Mouse (Mus musculus) liver, adult 2 months (tissue): ENCODE measurements around the gene Caskin1. TPM values are rescaled to one million over a fixed set of nuclear protein-coding genes. Genes with fewer than 3 reads are reported as not detected.

Experiments used
- DNase-seq: peaks from one replicate; pipeline ENCODE4 v3.0.0-alpha.2; 2011; ENCODE audit warnings: low read depth, low spot score; ENCODE audit errors: extremely low read depth
- H3K27ac ChIP-seq: fragments of 200-500 bp; replicated peaks from 2 replicates; pipeline ENCODE4 v1.5.1; 2012; ENCODE audit warnings: low read depth, mild to moderate bottlenecking, control low read depth, inconsistent platforms, low read length; ENCODE audit not compliant: insufficient read depth
- H3K27me3 ChIP-seq: fragments of 200-500 bp; 2 replicates; pipeline ENCODE4 v1.6.1; 2012; ENCODE audit warnings: mild to moderate bottlenecking, moderate library complexity, low read length, inconsistent platforms; ENCODE audit not compliant: control insufficient read depth, insufficient read depth
- H3K36me3 ChIP-seq: fragments of 200-500 bp; 2 replicates; pipeline ENCODE4 v1.6.1; 2012; ENCODE audit warnings: low read length, inconsistent platforms; ENCODE audit not compliant: control insufficient read depth, insufficient read depth
- H3K4me1 ChIP-seq: fragments of 200-500 bp; 2 replicates; pipeline ENCODE4 v1.6.1; 2011; ENCODE audit warnings: low read length; ENCODE audit not compliant: control insufficient read depth, insufficient read depth
- H3K4me3 ChIP-seq: fragments of 200-500 bp; 2 replicates; pipeline ENCODE4 v1.5.1; 2011; ENCODE audit warnings: low read depth, mild to moderate bottlenecking, control low read depth, low read length, moderate library complexity; ENCODE audit not compliant: insufficient read depth
- H3K79me2 ChIP-seq: fragments of 200-500 bp; 2 replicates; pipeline ENCODE4 v1.6.1; 2012; ENCODE audit warnings: inconsistent platforms, mild to moderate bottlenecking, low read length, moderate library complexity; ENCODE audit not compliant: control insufficient read depth, insufficient read depth
- H3K9ac ChIP-seq: fragments of 200-500 bp; 2 replicates; pipeline ENCODE4 v1.6.1; 2012; ENCODE audit warnings: low read depth, mild to moderate bottlenecking, control low read depth, inconsistent platforms, low read length
- CTCF ChIP-seq: fragments of 200-500 bp; IDR thresholded peaks from 2 replicates; pipeline ENCODE4 v1.5.1; 2011; ENCODE audit warnings: low read depth, low read length, control low read depth
- POLR2A ChIP-seq: fragments of 200-500 bp; IDR thresholded peaks from 2 replicates; pipeline ENCODE4 v1.6.1; 2011; ENCODE audit warnings: low read length, control low read depth; ENCODE audit not compliant: insufficient read depth; ENCODE audit errors: extremely low read depth
- WGBS: fragments of 180-500 bp; shearing (Covaris S2); methylation state at CpG from one replicate; pipeline ENCODE4 v1.1.7; 2018; 5-methylcytosine and 5-hydroxymethylcytosine counted together
- polyA plus RNA-seq: library from polyadenylated mRNA; depleted of rRNA; stranded (reverse); fragments of >200 nt; gene quantifications from 2 replicates; pipeline ENCODE4 v1.2.3, GENCODE M21; 2012
- total RNA-seq: library from RNA; depleted of rRNA; stranded (reverse); fragments of >200 nt; gene quantifications from 2 replicates; pipeline ENCODE4 v1.2.3, GENCODE M21; 2014

The Caskin1 gene
- total and polyA plus RNA-seq, 2 experiments, result 0.18 TPM

DNA sequence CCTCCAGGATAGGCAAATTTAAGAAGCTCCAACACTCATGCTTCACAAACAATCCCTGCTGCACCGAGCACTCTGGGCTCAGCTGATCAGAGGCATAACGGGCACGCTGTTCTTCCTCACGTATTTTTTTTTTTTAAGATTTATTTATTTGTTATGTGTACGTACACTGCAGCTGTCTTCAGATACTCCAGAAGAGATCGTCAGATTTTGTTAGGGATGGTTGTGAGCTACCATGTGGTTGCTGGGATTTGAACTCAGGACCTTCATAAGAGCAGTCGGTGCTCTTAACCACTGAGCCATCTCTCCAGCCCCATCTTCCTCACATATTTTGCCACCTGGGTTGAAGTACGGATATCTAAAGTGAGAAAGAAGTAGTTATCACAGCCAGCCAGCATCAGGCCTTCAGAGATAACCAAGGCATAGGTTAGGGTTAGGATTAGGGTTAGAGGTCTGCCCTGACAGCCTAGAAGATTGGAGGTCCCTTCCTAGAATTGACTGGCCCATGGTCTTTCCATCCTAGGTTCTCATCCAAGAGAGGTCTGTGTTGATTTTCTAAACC, 45.8 kb downstream of the Caskin1 start, which contains the start of gene Rab26:
Rab26 (minus strand) TSS at position 51 of the 559 bp plus-strand sequence.
- H3K36me3 ChIP-seq, result no peaks in the 10 kb centered on the region
- WGBS, result 96% methylated on average over 8 of the region's 8 CpGs
- no peaks in the 10 kb centered on the region for H3K79me2 ChIP-seq
- peak within 1 kb of the TSS; percentile 8; the same call in 1 of the 2 replicates for H3K9ac ChIP-seq
- no peaks in the 10 kb centered on the region for H3K27me3 ChIP-seq
- peaks cover 10% of the 10 kb centered on the region for H3K4me1 ChIP-seq
- H3K4me3 ChIP-seq, result peak within 1 kb of the TSS; percentile 15; the same call in 1 of the 2 replicates
- TF ChIP-seq CTCF (no peak), POLR2A (no peak)
- H3K27ac ChIP-seq, result no peak within 1 kb of the TSS
- DNase-seq, result no peak

DNA sequence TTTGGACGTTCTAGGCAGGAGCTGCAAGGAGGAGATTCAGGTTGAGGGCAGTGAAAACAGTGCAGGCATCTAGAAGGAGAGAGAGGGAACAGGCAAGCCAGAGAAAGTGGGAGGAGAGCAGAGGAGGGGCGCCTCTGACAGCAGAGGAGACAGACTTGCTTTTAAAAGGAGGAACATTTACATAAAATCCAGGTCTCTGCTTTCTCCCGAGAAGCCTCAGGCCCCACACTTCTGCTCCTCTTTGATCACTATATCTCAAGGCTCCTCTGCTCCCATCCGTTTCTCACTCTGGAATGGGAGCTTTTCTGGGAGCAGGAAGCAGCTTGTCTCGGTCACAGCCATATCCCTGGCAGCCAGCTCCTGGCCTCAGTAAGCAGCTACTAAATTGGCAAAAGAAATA, 46.9 kb downstream of the Caskin1 start:
- TF ChIP-seq CTCF, result no peak
- no peak for TF ChIP-seq POLR2A
- WGBS, result 72% methylated on average over 5 of the region's 5 CpGs

DNA sequence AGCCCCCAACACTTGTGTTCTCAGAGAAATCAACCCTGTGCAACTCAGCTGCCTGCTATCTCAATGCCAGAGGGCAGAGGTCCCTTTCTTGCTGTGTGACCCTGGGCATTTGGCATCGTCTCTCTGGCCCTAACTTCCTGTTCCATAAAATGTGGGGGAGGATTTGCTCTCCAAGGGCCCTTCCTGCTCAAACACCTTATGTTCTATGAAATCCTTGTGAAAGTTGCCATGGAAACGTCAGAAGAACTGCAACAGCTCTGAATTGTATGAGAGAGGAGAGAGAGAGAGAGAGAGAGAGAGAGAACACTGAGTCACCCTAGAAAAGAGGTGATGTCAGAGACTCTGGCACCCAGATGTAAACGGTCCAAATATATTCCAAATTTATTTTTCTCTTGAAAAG, 49.1 kb downstream of the Caskin1 start:
- no peaks in the 10 kb centered on the region for H3K36me3 ChIP-seq
- 13% methylated on average over 3 of the region's 3 CpGs for WGBS
- no peak overlapping the region for H3K27ac ChIP-seq
- peak; percentile 61 for DNase-seq
- H3K27me3 ChIP-seq, result no peaks in the 10 kb centered on the region
- no peak overlapping the region for H3K4me3 ChIP-seq
- H3K9ac ChIP-seq, result no peak overlapping the region
- TF ChIP-seq POLR2A, result no peak
- TF ChIP-seq CTCF, result no peak
- peaks cover 3% of the 10 kb centered on the region for H3K4me1 ChIP-seq
- H3K79me2 ChIP-seq, result no peaks in the 10 kb centered on the region

More for the DNA sequence above, 46.9 kb downstream of the Caskin1 start:
- Histone ChIP-seq H3K27ac (no peak overlapping the region), H3K79me2 (no peaks in the 10 kb centered on the region), H3K27me3 (no peaks in the 10 kb centered on the region), H3K9ac (no peak overlapping the region), H3K36me3 (no peaks in the 10 kb centered on the region), H3K4me3 (no peak overlapping the region), H3K4me1 (peaks cover 3% of the 10 kb centered on the region)
- no peak for DNase-seq

DNA sequence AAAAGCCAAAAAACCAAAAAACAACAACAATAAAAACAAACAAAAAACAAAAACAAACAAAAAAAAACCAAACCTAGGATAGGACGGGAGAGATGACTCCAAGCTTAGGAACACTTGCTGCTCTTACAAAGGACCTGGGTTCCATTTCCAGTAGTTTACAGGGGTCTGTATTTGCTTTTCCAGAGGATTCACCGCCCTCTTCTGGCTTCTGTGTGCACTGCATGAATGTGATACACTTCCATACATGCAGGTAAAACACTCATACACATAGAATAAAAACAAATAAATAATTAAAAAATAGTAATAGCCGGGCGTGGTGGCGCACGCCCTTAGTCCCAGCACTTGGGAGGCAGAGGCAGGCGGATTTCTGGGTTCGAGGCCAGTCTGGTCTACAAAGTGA, 50.5 kb downstream of the Caskin1 start:
- Histone ChIP-seq H3K4me1 (no peaks in the 10 kb centered on the region; the same call in 1 of the 2 replicates), H3K9ac (no peak overlapping the region), H3K27me3 (no peaks in the 10 kb centered on the region), H3K36me3 (no peaks in the 10 kb centered on the region), H3K27ac (no peak overlapping the region), H3K79me2 (no peaks in the 10 kb centered on the region), H3K4me3 (no peak overlapping the region)
- 68% methylated on average over 8 of the region's 8 CpGs for WGBS
- no peak for DNase-seq
- TF ChIP-seq CTCF (peak; percentile 20; the same call in 1 of the 2 replicates), POLR2A (no peak)

DNA sequence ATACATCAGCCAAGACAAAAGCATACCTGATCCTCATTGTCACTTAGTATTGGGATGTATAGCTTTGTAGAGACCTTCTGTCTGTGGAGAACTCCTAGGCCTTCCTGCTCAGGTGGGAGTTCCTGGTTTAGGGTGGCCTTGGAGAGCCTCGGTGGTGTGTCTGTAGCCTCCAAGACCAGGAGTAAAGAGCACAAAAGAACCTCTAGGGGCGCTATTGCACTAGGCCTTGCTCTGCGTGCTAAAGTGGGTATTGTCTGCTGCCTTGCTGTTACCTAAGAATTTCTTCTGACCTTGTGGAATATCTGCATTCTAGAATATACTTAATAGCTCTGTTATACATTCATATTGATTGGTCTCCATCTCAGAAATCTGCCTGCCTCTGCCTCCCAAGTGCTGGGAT, 52.0 kb downstream of the Caskin1 start:
- Histone ChIP-seq H3K27ac (no peak overlapping the region), H3K79me2 (no peaks in the 10 kb centered on the region), H3K27me3 (peaks cover 3% of the 10 kb centered on the region; the same call in 1 of the 2 replicates), H3K9ac (no peak overlapping the region), H3K4me3 (no peak overlapping the region), H3K4me1 (no peaks in the 10 kb centered on the region; the same call in 1 of the 2 replicates), H3K36me3 (no peaks in the 10 kb centered on the region)
- 14% methylated on average over 3 of the region's 3 CpGs for WGBS
- TF ChIP-seq POLR2A (no peak), CTCF (peak; percentile 78)
- peak; percentile 48 for DNase-seq

DNA sequence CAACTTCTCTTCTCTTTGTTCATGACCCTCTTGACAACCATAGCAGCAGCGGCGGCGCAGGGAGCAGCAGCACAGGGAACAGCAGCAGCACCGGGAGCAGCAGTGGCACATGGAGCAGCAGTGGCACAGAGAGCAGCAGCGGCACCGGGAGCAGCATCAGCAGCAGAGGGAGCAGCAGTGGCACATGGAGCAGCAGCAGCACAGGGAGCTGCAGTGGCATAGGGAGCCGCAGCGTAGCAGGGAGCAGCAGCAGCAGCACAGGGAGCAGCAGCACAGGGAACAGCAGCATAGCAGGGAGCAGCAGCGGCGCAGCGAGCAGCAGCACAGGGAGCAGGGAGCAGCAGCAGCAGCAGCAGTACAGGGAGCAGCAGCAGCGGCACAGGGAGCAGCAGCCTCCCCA, 56.2 kb downstream of the Caskin1 start:
- DNase-seq, result no peak
- peaks cover 3% of the 10 kb centered on the region; the same call in 1 of the 2 replicates for H3K27me3 ChIP-seq
- 54% methylated on average over 12 of the region's 12 CpGs for WGBS
- 0 out of 2 replicates have a peak, but pooled peaks cover 2% of the 10 kb centered on the region for H3K4me1 ChIP-seq
- H3K9ac ChIP-seq, result no peak overlapping the region
- no peak overlapping the region for H3K27ac ChIP-seq
- H3K4me3 ChIP-seq, result no peak overlapping the region
- no peaks in the 10 kb centered on the region for H3K36me3 ChIP-seq
- no peaks in the 10 kb centered on the region for H3K79me2 ChIP-seq
- TF ChIP-seq POLR2A (no peak), CTCF (no peak)
